Mouse (Mus musculus): Measurements from ENCODE around the gene Acot12. TPM values are rescaled to one million over a fixed set of nuclear protein-coding genes. Genes with fewer than 3 reads are reported as not detected.
A peak's percentile ranks its signal among the peaks of the same experiment; 100 is the strongest.

Gene Acot12
- polyA plus RNA-seq, 1 experiment from 2014 or later = not detected

GRCm38 (mm10) chr13:91723736-91724119 is 17.6 kb upstream of the Acot12 start:
- no peak overlapping the region for H3K4me2 ChIP-seq (ENCODE audit: low read length)
- H3K4me3 ChIP-seq (ENCODE audit: low read depth, low read length) = no peak overlapping the region
- H3K9ac ChIP-seq (ENCODE audit: low read length) = no peak overlapping the region
- peak; percentile 15; the same call in 1 of the 2 replicates for ATAC-seq
- no peak overlapping the region for H3K27ac ChIP-seq (ENCODE audit: low read depth, low read length)
- H3K27me3 ChIP-seq (replicated peaks; ENCODE audit: control insufficient read depth, insufficient read depth, low read length) = no peaks in the 10 kb centered on the region
- H3K4me1 ChIP-seq (ENCODE audit: control insufficient read depth, insufficient read depth, low read length) = no peaks in the 10 kb centered on the region
- H3K36me3 ChIP-seq (ENCODE audit: control insufficient read depth, insufficient read depth, low read length) = no peaks in the 10 kb centered on the region
- 75% methylated on average over 7 of the region's 7 CpGs for WGBS
- DNase-seq (ENCODE audit: low spot score) = no peak
- H3K9me3 ChIP-seq (replicated peaks; ENCODE audit: control insufficient read depth, low read length) = no peaks in the 10 kb centered on the region

- Histone ChIP-seq H3K4me2 (ENCODE audit: low read length) (no peak overlapping the region), H3K9ac (ENCODE audit: low read length) (no peak overlapping the region), H3K9me3 (replicated peaks; ENCODE audit: control insufficient read depth, low read length) (no peaks in the 10 kb centered on the region), H3K27me3 (replicated peaks; ENCODE audit: control insufficient read depth, insufficient read depth, low read length) (no peaks in the 10 kb centered on the region), H3K36me3 (ENCODE audit: control insufficient read depth, insufficient read depth, low read length) (no peaks in the 10 kb centered on the region), H3K4me1 (ENCODE audit: control insufficient read depth, insufficient read depth, low read length) (no peaks in the 10 kb centered on the region), H3K27ac (ENCODE audit: low read depth, low read length) (no peak overlapping the region), H3K4me3 (ENCODE audit: low read depth, low read length) (no peak overlapping the region)
- DNase-seq (ENCODE audit: low spot score) (no peak), ATAC-seq (no peak)
- 87% methylated on average over 3 of the region's 3 CpGs for WGBS
These were observed 17.1 kb upstream of the Acot12 start for GRCm38 (mm10) chr13:91724211-91724610.

- Histone ChIP-seq H3K9me3 (replicated peaks; ENCODE audit: control insufficient read depth, low read length) (no peaks in the 10 kb centered on the region), H3K9ac (ENCODE audit: low read length) (no peak overlapping the region), H3K36me3 (ENCODE audit: control insufficient read depth, insufficient read depth, low read length) (no peaks in the 10 kb centered on the region), H3K4me1 (ENCODE audit: control insufficient read depth, insufficient read depth, low read length) (no peaks in the 10 kb centered on the region), H3K27me3 (replicated peaks; ENCODE audit: control insufficient read depth, insufficient read depth, low read length) (no peaks in the 10 kb centered on the region), H3K27ac (ENCODE audit: low read depth, low read length) (no peak overlapping the region), H3K4me3 (ENCODE audit: low read depth, low read length) (no peak overlapping the region), H3K4me2 (ENCODE audit: low read length) (no peak overlapping the region)
- ATAC-seq (no peak), DNase-seq (ENCODE audit: low spot score) (no peak)
- WGBS = 81% methylated on average over 3 of the region's 3 CpGs
These were observed 16.2 kb upstream of the Acot12 start for GRCm38 (mm10) chr13:91725130-91725529.

- H3K27me3 ChIP-seq (replicated peaks; ENCODE audit: control insufficient read depth, insufficient read depth, low read length) = no peaks in the 10 kb centered on the region
- H3K27ac ChIP-seq (ENCODE audit: low read depth, low read length) = no peak overlapping the region
- no peaks in the 10 kb centered on the region for H3K4me1 ChIP-seq (ENCODE audit: control insufficient read depth, insufficient read depth, low read length)
- H3K4me3 ChIP-seq (ENCODE audit: low read depth, low read length) = no peak overlapping the region
- no peak overlapping the region for H3K4me2 ChIP-seq (ENCODE audit: low read length)
- ATAC-seq (no peak), DNase-seq (ENCODE audit: low spot score) (no peak)
- no peaks in the 10 kb centered on the region for H3K9me3 ChIP-seq (replicated peaks; ENCODE audit: control insufficient read depth, low read length)
- H3K9ac ChIP-seq (ENCODE audit: low read length) = no peak overlapping the region
- no peaks in the 10 kb centered on the region for H3K36me3 ChIP-seq (ENCODE audit: control insufficient read depth, insufficient read depth, low read length)
These were observed 13.4 kb upstream of the Acot12 start for GRCm38 (mm10) chr13:91727899-91728298.

GRCm38 (mm10) chr13:91737191-91737590 is 4.1 kb upstream of the Acot12 start:
- no peaks in the 10 kb centered on the region for H3K27me3 ChIP-seq (replicated peaks; ENCODE audit: control insufficient read depth, insufficient read depth, low read length)
- no peak overlapping the region for H3K27ac ChIP-seq (ENCODE audit: low read depth, low read length)
- H3K9ac ChIP-seq (ENCODE audit: low read length) = no peak overlapping the region
- DNase-seq (ENCODE audit: low spot score) (no peak), ATAC-seq (no peak)
- H3K36me3 ChIP-seq (ENCODE audit: control insufficient read depth, insufficient read depth, low read length) = no peaks in the 10 kb centered on the region
- H3K4me2 ChIP-seq (ENCODE audit: low read length) = no peak overlapping the region
- H3K4me1 ChIP-seq (ENCODE audit: control insufficient read depth, insufficient read depth, low read length) = peaks cover 3% of the 10 kb centered on the region; the same call in 1 of the 2 replicates
- no peaks in the 10 kb centered on the region for H3K9me3 ChIP-seq (replicated peaks; ENCODE audit: control insufficient read depth, low read length)
- H3K4me3 ChIP-seq (ENCODE audit: low read depth, low read length) = no peak overlapping the region
- WGBS = 94% methylated on average over 1 of the region's 1 CpGs

GRCm38 (mm10) chr13:91740851-91741250 is 461 bp upstream of the Acot12 start:
- no peaks in the 10 kb centered on the region for H3K36me3 ChIP-seq (ENCODE audit: control insufficient read depth, insufficient read depth, low read length)
- WGBS = 73% methylated on average over 6 of the region's 6 CpGs
- peaks cover 3% of the 10 kb centered on the region; the same call in 1 of the 2 replicates for H3K4me1 ChIP-seq (ENCODE audit: control insufficient read depth, insufficient read depth, low read length)
- ATAC-seq (no peak), DNase-seq (ENCODE audit: low spot score) (no peak)
- H3K27me3 ChIP-seq (replicated peaks; ENCODE audit: control insufficient read depth, insufficient read depth, low read length) = no peaks in the 10 kb centered on the region
- no peaks in the 10 kb centered on the region for H3K9me3 ChIP-seq (replicated peaks; ENCODE audit: control insufficient read depth, low read length)
- peak overlapping the region; percentile 37; the same call in 1 of the 2 replicates for H3K4me3 ChIP-seq (ENCODE audit: low read depth, low read length)
- peak overlapping the region; percentile 69 for H3K4me2 ChIP-seq (ENCODE audit: low read length)
- H3K9ac ChIP-seq (ENCODE audit: low read length) = peak overlapping the region; percentile 58; the same call in 1 of the 2 replicates
- no peak overlapping the region for H3K27ac ChIP-seq (ENCODE audit: low read depth, low read length)

- Histone ChIP-seq H3K27ac (ENCODE audit: low read depth, low read length) (no peak overlapping the region), H3K27me3 (replicated peaks; ENCODE audit: control insufficient read depth, insufficient read depth, low read length) (no peaks in the 10 kb centered on the region), H3K4me2 (ENCODE audit: low read length) (no peak overlapping the region), H3K4me3 (ENCODE audit: low read depth, low read length) (no peak overlapping the region), H3K9me3 (replicated peaks; ENCODE audit: control insufficient read depth, low read length) (no peaks in the 10 kb centered on the region), H3K4me1 (ENCODE audit: control insufficient read depth, insufficient read depth, low read length) (peaks cover 3% of the 10 kb centered on the region; the same call in 1 of the 2 replicates), H3K36me3 (ENCODE audit: control insufficient read depth, insufficient read depth, low read length) (no peaks in the 10 kb centered on the region), H3K9ac (ENCODE audit: low read length) (no peak overlapping the region)
- DNase-seq (ENCODE audit: low spot score) (peak; percentile 51), ATAC-seq (peak; percentile 60; the same call in 1 of the 2 replicates)
- 72% methylated on average over 3 of the region's 3 CpGs for WGBS
These were observed 1.9 kb downstream of the Acot12 start for GRCm38 (mm10) chr13:91743180-91743579.

GRCm38 (mm10) chr13:91746470-91746869 is 5.2 kb downstream of the Acot12 start:
- H3K9me3 ChIP-seq (replicated peaks; ENCODE audit: control insufficient read depth, low read length) = no peaks in the 10 kb centered on the region
- H3K27ac ChIP-seq (ENCODE audit: low read depth, low read length) = no peak overlapping the region
- no peaks in the 10 kb centered on the region for H3K27me3 ChIP-seq (replicated peaks; ENCODE audit: control insufficient read depth, insufficient read depth, low read length)
- WGBS = 89% methylated on average over 5 of the region's 5 CpGs
- H3K9ac ChIP-seq (ENCODE audit: low read length) = no peak overlapping the region
- DNase-seq (ENCODE audit: low spot score) = no peak
- no peak for ATAC-seq
- H3K4me2 ChIP-seq (ENCODE audit: low read length) = no peak overlapping the region
- no peaks in the 10 kb centered on the region for H3K36me3 ChIP-seq (ENCODE audit: control insufficient read depth, insufficient read depth, low read length)
- H3K4me3 ChIP-seq (ENCODE audit: low read depth, low read length) = no peak overlapping the region
- no peaks in the 10 kb centered on the region; the same call in 1 of the 2 replicates for H3K4me1 ChIP-seq (ENCODE audit: control insufficient read depth, insufficient read depth, low read length)

- no peaks in the 10 kb centered on the region for H3K27me3 ChIP-seq (replicated peaks; ENCODE audit: control insufficient read depth, insufficient read depth, low read length)
- ATAC-seq (no peak), DNase-seq (ENCODE audit: low spot score) (no peak)
- 95% methylated on average over 2 of the region's 2 CpGs for WGBS
- H3K4me1 ChIP-seq (ENCODE audit: control insufficient read depth, insufficient read depth, low read length) = no peaks in the 10 kb centered on the region
- H3K4me2 ChIP-seq (ENCODE audit: low read length) = no peak overlapping the region
- no peak overlapping the region for H3K9ac ChIP-seq (ENCODE audit: low read length)
- no peak overlapping the region for H3K4me3 ChIP-seq (ENCODE audit: low read depth, low read length)
- H3K9me3 ChIP-seq (replicated peaks; ENCODE audit: control insufficient read depth, low read length) = no peaks in the 10 kb centered on the region
- H3K27ac ChIP-seq (ENCODE audit: low read depth, low read length) = no peak overlapping the region
- H3K36me3 ChIP-seq (ENCODE audit: control insufficient read depth, insufficient read depth, low read length) = no peaks in the 10 kb centered on the region
These were observed 7.1 kb downstream of the Acot12 start for GRCm38 (mm10) chr13:91748401-91748800.
